Mouse (Mus musculus) left cerebral cortex, postnatal 14 days (tissue): ENCODE data around the gene Numa1. TPM values are rescaled to one million over a fixed set of nuclear protein-coding genes. Genes with fewer than 3 reads are reported as not detected.
A peak's percentile ranks its signal among the peaks of the same experiment; 100 is the strongest.

Experiments used
- DNase-seq, 2 experiments: peaks; one replicate each; pipeline ENCODE4 v3.0.0; 2021 to 2022; ENCODE audit warnings: low spot score in 2 of 2, mixed read lengths in 1 of 2
- intact Hi-C: fragments of 180-260 bp; cut with DNase I; formaldehyde crosslinking; loops from one replicate; pipeline ENCODE4 v1.15.1; 2025
- total RNA-seq, 2 experiments: library from RNA; stranded (reverse); gene quantifications; 2 replicates each; pipeline ENCODE4 v1.2.3; 2021

Numa1 gene
- total RNA-seq, 2 experiments from 2014 or later, result 58.5 to 60.8 TPM

GRCm38 (mm10) chr7:101970429-101970775 is 36.5 kb downstream of the Numa1 start:
- DNase-seq, result peak; percentile 91 to 94
- intact Hi-C loops, result no loop called here

GRCm38 (mm10) chr7:101970821-101971461 is 37.0 kb downstream of the Numa1 start:
- DNase-seq, result peak; percentile 70 to 82
- intact Hi-C loops, result no loop called here

GRCm38 (mm10) chr7:101971721-101972120 is 37.8 kb downstream of the Numa1 start:
- DNase-seq, result no peak

GRCm38 (mm10) chr7:101973730-101974129 is 39.8 kb downstream of the Numa1 start:
- intact Hi-C loops, result no loop called here
- no peak for DNase-seq

More at GRCm38 (mm10) chr7:101971721-101972120, 37.8 kb downstream of the Numa1 start:
- intact Hi-C loops, result no loop called here

- DNase-seq, result no peak
- intact Hi-C loops, result no loop called here
These were observed 40.6 kb downstream of the Numa1 start for GRCm38 (mm10) chr7:101974505-101974904.

GRCm38 (mm10) chr7:101982735-101983134 is 48.8 kb downstream of the Numa1 start:
- intact Hi-C loops, result no loop called here
- no peak for DNase-seq

GRCm38 (mm10) chr7:101985081-101985480 is 51.2 kb downstream of the Numa1 start:
- intact Hi-C loops, result no loop called here
- no peak for DNase-seq

- DNase-seq, result no peak
These were observed 60.3 kb downstream of the Numa1 start for GRCm38 (mm10) chr7:101994241-101994640.

GRCm38 (mm10) chr7:101998194-101998927 is 64.5 kb downstream of the Numa1 start:
- peak; percentile 89 to 90 for DNase-seq
- intact Hi-C loops, result loop anchor here (5.0 kb wide), 1 partner anchor 79 kb away; no protein-coding TSS in a partner anchor

More at GRCm38 (mm10) chr7:101994241-101994640, 60.3 kb downstream of the Numa1 start:
- intact Hi-C loops, result no loop called here

- intact Hi-C loops, result loop anchor here (5.0 kb wide), 1 partner anchor 78 kb away; no protein-coding TSS in a partner anchor
- no peak for DNase-seq
These were observed 65.7 kb downstream of the Numa1 start for GRCm38 (mm10) chr7:101999461-102000151.

GRCm38 (mm10) chr7:102000296-102000695 is 66.4 kb downstream of the Numa1 start:
- no peak for DNase-seq
- intact Hi-C loops, result no loop called here

GRCm38 (mm10) chr7:102000921-102001630 is 67.2 kb downstream of the Numa1 start:
- intact Hi-C loops, result no loop called here
- peak; percentile 34 to 56 for DNase-seq

GRCm38 (mm10) chr7:102006520-102006919 is 72.6 kb downstream of the Numa1 start:
- intact Hi-C loops, result no loop called here
- no peak for DNase-seq

GRCm38 (mm10) chr7:102011855-102012254 is 77.9 kb downstream of the Numa1 start:
- DNase-seq, result no peak
- intact Hi-C loops, result no loop called here

GRCm38 (mm10) chr7:102013416-102013815 is 79.5 kb downstream of the Numa1 start:
- no peak for DNase-seq
- intact Hi-C loops, result no loop called here

- no peak for DNase-seq
- intact Hi-C loops, result no loop called here
These were observed 81.1 kb downstream of the Numa1 start for GRCm38 (mm10) chr7:102014995-102015394.

GRCm38 (mm10) chr7:102016936-102017335 is 83.0 kb downstream of the Numa1 start:
- DNase-seq, result no peak
- intact Hi-C loops, result no loop called here

- no peak for DNase-seq
- intact Hi-C loops, result no loop called here
These were observed 83.5 kb downstream of the Numa1 start for GRCm38 (mm10) chr7:102017452-102017851.

GRCm38 (mm10) chr7:102018034-102018433 is 84.1 kb downstream of the Numa1 start:
- DNase-seq, result no peak
- intact Hi-C loops, result no loop called here

GRCm38 (mm10) chr7:102018590-102018989 is 84.7 kb downstream of the Numa1 start, which contains the start of gene Il18bp:
TSS of gene Il18bp (minus strand) at chr7:102018690.
- no peak for DNase-seq
- intact Hi-C loops, result no loop called here
